Mouse (Mus musculus): ENCODE measurements at regions not wholly inside any gene's neighbourhood (a gene's known extent, or its start where the extent isn't known, plus 50 kb on each side); places are given as distances from the start of the nearest gene placed in this dataset.

DNA sequence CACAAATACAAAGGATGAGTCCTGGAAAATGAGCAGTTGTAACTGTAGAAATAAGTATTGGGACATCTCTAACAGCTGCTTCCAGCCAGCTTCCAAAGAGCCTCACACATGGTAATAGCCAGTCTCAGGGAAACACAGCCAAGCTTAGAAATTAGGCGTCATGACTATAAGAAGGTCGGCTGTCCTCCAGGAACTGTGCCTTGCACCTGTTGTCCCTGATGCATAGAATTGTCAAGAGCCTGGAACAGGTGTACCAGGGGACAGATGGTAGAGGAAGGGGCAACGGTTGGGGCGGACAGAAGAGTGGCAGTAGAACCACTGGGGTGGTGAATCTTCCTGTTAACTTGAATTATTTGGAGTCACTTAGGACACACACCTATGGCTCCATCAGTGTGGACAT, 162.1 kb downstream of the Trib2 start:
- TF ChIP-seq ZC3H11A (IDR thresholded peaks at IDR 0.05; ENCODE audit: borderline replicate concordance, low read depth, low read length) = no peak
- TF ChIP-seq HCFC1 (IDR thresholded peaks at IDR 0.05; ENCODE audit: borderline replicate concordance, insufficient read depth, low read length) = no peak
- TF ChIP-seq MAFK (IDR thresholded peaks at IDR 0.05; ENCODE audit: insufficient read depth, low read depth, low read length) = no peak
